Mouse (Mus musculus) layer of hippocampus, adult 18-20 months (tissue): ENCODE results near the gene Atrip. TPM values are rescaled to one million over a fixed set of nuclear protein-coding genes. Genes with fewer than 3 reads are reported as not detected.

Source experiments
- DNase-seq, 2 experiments: peaks; one replicate each; pipeline ENCODE4 v3.0.0; 2022; ENCODE audit warnings: low spot score in 2 of 2
- total RNA-seq, 2 experiments: library from RNA; stranded (reverse); gene quantifications; 2 replicates each; pipeline ENCODE4 v1.2.3; 2021

Atrip gene
- total RNA-seq, 2 experiments from 2014 or later = 23.7 to 28.0 TPM

- no peak for DNase-seq
Measured at GRCm38 (mm10) chr9:109098366-109098765, 24.4 kb upstream of the Atrip start.

DNA sequence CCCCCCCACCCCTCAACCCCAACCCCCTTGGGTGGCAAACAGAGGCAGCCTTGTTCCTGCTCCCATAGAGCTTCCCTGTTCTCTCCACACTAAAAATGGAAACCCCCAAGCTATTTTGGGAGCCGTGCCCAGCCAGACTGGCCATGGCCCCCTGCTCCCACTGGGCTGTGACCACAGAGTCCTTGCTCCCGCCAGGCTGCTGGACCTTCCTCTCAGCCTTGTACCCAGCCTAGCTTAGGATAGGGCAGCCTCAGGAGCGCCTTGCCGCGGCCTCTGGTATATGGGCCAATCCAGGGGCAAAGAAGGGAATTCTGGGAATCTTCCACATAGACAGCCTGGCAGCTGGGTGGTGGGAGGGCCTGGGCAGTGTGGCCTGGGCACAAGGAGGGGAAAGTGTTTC, 23.9 kb upstream of the Atrip start:
- peak; percentile 58 to 76 for DNase-seq

DNA sequence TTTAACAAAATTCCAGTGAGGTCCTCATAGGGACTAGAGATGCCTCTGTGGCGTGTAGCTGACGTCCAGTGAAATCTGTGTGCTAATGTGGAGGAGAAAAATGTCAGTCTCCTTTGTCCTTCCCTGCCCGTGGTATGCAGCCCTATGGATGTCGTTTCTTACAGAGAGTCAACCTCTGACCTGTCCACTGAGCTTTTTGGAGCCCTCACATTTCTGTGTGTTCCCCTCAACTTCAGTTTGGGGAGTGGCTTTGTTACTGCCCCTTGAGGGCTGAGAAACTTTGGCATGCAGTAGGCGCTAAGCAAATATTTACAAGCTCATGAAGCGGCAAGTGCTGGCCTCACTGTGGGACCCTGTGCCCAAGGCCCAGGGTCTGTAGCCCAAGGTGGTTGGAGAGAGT, 23.4 kb upstream of the Atrip start:
- DNase-seq = no peak

- DNase-seq = no peak
Measured at GRCm38 (mm10) chr9:109096856-109097255, 22.9 kb upstream of the Atrip start.

- peak in 1 of 2 experiments; percentile 46 for DNase-seq
Measured at GRCm38 (mm10) chr9:109096251-109096661, 22.3 kb upstream of the Atrip start.

DNA sequence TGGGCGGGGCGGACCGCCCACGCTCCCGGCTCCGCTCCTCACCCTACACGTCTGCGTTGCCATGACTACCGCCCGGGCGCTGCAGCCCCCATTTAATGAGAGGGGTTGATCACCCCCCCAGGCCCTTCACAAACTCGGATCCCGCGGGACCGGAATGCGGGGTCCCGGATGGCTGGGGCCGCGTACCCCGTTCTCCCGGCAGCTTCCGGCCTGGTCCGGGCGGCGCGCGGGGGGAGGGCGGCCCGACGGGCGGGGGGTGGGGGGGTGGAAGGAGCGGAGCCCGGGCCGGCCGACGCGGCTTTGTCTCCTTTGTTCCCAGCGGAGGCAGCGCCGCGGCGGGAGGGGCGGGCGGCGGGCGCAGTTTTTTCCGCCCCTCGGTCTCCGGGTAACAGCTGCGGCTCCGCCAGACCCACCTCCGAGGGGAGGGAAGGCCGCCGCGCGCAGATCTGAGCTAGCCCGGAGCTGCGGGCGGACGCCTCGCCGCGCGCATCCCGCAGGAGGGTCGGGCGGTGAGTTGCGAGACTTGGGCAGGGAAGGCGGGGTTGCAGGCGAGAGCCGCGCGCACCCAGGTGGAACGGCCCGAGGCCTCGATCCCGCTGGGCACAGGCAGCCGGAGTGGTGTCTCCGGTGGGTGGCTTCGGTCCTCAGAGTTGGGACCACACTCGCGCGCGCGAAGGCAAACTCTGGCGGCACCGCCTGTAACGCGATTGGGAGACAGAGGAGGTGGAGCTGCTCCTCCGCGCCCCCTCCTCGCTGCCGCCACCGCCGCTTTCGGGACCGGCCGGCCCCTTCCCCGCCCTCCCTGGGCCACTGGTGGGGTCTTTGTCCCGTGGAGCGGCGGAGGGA, 21.4 kb upstream of the Atrip start, which contains the start of gene Plxnb1:
TSS of gene Plxnb1 (plus strand) at position 253 of the 846 bp plus-strand sequence.
- peak; percentile 56 to 70 for DNase-seq

GRCm38 (mm10) chr9:109094553-109095136, 20.7 kb upstream of the Atrip start:
- DNase-seq = no peak

GRCm38 (mm10) chr9:109093786-109094552, 20.0 kb upstream of the Atrip start:
- no peak for DNase-seq

GRCm38 (mm10) chr9:109092799-109093198, 18.9 kb upstream of the Atrip start:
- no peak for DNase-seq

- no peak for DNase-seq
Measured at GRCm38 (mm10) chr9:109091802-109092201, 17.9 kb upstream of the Atrip start.

DNA sequence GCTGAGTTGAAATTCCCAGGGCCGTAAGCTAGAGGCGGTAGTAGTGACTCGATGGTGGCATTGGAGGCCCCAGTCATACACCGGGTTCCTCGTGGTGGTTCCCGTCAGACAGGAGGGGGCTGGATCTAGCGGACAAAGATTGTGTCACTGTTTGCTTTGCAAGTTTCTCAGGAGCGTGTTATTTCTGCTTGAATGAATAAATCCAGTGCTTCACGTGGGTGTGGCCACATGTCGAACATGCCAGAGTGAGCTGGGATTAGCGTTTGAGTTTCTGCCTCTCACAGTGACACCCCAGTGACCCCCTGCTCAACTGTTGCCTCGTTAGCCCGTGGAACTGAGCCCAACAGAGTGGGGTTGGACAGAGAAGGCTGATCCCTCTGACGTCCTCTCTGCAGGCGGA, 16.5 kb upstream of the Atrip start:
- DNase-seq = peak in 1 of 2 experiments; percentile 39

GRCm38 (mm10) chr9:109087987-109088386, 14.1 kb upstream of the Atrip start:
- peak in 1 of 2 experiments; percentile 50 for DNase-seq

DNA sequence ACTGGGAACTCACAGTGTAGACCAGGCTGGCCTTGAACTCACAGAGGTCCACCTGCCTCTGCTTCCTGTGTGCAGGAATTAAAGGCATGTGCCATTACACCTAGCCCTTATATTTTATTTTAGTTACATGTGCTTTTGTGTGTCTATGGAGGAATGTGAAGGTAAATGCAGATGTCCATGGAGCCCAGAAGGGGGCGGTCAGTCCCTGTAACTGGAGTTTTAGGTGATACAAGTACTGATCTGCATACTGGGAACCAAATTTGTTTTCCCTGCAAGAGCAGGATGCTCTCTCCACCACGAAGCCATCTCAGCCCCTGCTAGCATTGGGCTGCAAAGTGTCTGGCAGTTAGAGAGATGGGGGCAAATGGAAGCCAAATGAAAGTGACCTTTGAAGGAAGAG, 11.0 kb upstream of the Atrip start:
- no peak for DNase-seq

GRCm38 (mm10) chr9:109082124-109082800, 8.3 kb upstream of the Atrip start, which contains the start of the genes Ccdc51 and Tma7:
Gene Ccdc51 (plus strand): TSS chr9:109082493.
Gene Tma7 (minus strand): TSS chr9:109082587.
- peak; percentile 87 to 93 for DNase-seq

DNA sequence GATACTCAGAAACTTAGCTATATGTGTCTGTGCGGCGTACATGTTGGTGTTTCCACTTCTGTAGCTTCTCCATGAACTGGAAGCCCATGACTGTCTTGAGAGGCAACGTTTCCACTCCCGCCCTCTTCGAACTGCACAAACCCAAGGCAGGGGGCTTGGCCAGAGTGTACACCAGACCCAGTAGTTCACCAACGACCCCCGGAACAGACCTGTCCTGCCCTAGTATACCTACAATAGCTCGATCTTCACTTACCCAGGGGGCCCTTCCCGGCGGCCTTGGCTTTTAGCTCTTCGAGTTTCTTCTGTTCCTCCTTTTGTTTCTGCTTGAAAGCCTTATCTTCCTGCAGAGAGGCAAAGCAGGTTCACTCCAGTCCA, 7.8 kb upstream of the Atrip start:
- no peak for DNase-seq

GRCm38 (mm10) chr9:109080516-109080915, 6.6 kb upstream of the Atrip start:
- no peak for DNase-seq

DNA sequence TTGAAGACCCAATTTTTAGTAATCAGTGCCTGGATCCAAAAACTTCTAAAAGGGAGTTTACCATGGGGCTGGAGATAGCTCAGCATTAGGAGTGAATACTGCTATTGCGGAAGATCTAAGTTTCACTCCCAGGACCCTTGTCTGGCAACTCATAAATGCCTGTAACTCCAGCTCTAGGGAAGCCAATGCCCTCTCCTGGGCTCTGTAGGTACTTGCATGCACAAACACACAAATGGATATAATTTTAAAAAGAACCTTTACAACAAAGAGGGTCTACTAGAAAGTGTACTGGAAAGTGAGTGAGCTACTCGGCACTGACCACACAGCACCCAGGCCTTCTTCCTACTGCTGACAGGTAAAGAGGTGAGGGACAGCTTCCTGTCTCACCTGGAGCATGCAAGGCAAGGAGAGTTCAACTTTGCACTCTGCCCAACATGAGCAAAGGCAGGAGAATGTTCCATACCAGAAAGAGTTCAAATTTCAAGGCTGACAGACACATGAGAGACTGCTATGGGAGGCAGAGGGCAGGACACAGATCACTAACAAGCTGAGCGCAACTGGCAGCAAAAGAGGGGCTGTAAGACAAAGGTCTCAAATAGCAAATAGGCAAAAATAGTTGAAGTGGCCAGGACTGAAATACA, 5.7 kb downstream of the Atrip start:
- no peak for DNase-seq

DNA sequence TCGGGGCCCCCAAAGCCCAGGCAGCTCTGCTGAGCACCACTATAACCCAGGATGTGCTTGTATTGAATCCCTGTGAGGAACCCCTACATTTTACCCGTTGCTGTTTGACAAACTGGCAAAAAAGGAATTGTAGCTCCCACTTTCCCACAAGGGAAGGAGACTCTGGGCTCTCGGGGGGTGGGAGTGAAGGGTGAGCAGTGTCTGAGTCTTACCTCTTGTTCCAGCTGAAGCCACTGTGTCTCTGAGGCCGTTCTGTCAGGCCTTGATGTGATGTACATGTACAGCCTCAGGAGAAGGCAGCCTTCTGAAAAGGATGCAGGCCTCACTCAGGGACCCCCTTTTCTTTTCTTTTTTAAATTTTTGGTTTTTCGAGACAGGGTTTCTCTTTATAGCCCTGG, 13.0 kb downstream of the Atrip start:
- no peak for DNase-seq

DNA sequence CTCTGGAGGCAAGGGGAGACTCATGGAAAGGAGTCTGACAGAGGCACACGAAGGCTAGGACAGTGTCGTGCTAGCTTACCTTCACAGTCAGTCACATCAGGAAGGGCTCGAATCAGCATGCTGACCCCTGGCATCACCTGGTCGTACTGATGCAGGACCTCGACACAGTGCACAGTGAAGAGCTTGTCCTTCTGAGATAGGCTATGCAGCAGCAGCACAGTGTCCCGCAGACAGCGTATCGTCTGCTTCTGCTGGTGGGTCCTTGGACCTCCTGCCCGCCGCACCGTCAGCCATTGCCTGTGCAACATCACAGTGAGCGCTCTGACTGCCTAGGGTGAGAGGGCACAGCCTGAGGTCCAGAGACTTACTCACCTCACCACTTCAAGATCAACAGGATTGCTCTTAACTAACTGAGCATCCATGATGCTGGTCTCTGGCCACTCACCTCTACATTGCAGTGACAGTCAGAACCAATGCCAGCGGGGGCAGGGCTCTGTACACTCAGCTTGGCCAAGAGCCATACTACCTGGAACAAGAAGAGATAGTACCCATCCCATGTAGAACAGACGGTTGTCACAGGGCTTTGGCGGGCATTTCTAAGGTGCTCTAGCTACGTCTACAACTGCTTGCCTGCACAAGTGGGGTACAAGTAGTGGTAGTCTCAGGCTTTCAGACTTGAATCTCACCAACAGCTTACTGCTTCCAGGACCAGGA, 13.6 kb downstream of the Atrip start:
- no peak for DNase-seq
